Mouse (Mus musculus) small intestine, adult 2 months (tissue): Measurements from ENCODE around the gene Adcyap1r1. TPM values are rescaled to one million over a fixed set of nuclear protein-coding genes. Genes with fewer than 3 reads are reported as not detected.

Source experiments
- H3K27ac ChIP-seq: fragments of 200-500 bp; 2 replicates; pipeline ENCODE4 v1.5.1; 2012; ENCODE audit warnings: low read depth, low read length, control low read depth, inconsistent platforms; ENCODE audit not compliant: insufficient read depth
- H3K27me3 ChIP-seq: fragments of 200-500 bp; 2 replicates; pipeline ENCODE4 v1.6.1; 2012; ENCODE audit warnings: mild to moderate bottlenecking, moderate library complexity, low read length, inconsistent platforms; ENCODE audit not compliant: control insufficient read depth, insufficient read depth
- H3K36me3 ChIP-seq: fragments of 200-500 bp; 2 replicates; pipeline ENCODE4 v1.6.1; 2012; ENCODE audit warnings: mild to moderate bottlenecking, low read length, control low read depth, inconsistent platforms; ENCODE audit not compliant: control insufficient read depth, insufficient read depth
- H3K4me1 ChIP-seq: fragments of 200-500 bp; 2 replicates; pipeline ENCODE4 v1.6.1; 2012; ENCODE audit warnings: low read length, inconsistent platforms, mixed read lengths; ENCODE audit not compliant: control insufficient read depth, insufficient read depth, insufficient read length
- H3K4me3 ChIP-seq: fragments of 200-500 bp; 2 replicates; pipeline ENCODE4 v1.5.1; 2012; ENCODE audit warnings: low read depth, mild to moderate bottlenecking, control low read depth, inconsistent platforms, low read length, moderate library complexity
- CTCF ChIP-seq: fragments of 200-500 bp; IDR thresholded peaks from 2 replicates; pipeline ENCODE4 v1.5.1; 2012; ENCODE audit warnings: low read depth, mild to moderate bottlenecking, control low read depth, inconsistent platforms, low read length, moderate library complexity, mixed read lengths; ENCODE audit not compliant: insufficient replicate concordance, insufficient read length; ENCODE audit errors: extremely low read depth
- POLR2A ChIP-seq: fragments of 200-500 bp; IDR thresholded peaks from 2 replicates; pipeline ENCODE4 v1.6.1; 2012; ENCODE audit warnings: low read depth, mild to moderate bottlenecking, control low read depth, inconsistent platforms, low read length, moderate library complexity
- WGBS: fragments of 180-500 bp; shearing (Covaris S2); methylation state at CpG from one replicate; pipeline ENCODE4 v1.1.7; 2018; 5-methylcytosine and 5-hydroxymethylcytosine counted together
- polyA plus RNA-seq: library from polyadenylated mRNA; depleted of rRNA; stranded (reverse); fragments of >200 nt; gene quantifications from 2 replicates; pipeline ENCODE4 v1.2.3, GENCODE M21; 2012

Adcyap1r1 gene
- polyA plus RNA-seq, 1 experiment, result 1.9 TPM

- no peaks in the 10 kb centered on the region for H3K27me3 ChIP-seq
- H3K4me3 ChIP-seq, result no peak overlapping the region
- 58% methylated on average over 19 of the region's 19 CpGs for WGBS
- H3K4me1 ChIP-seq, result peaks cover 15% of the 10 kb centered on the region
- H3K36me3 ChIP-seq, result no peaks in the 10 kb centered on the region
- TF ChIP-seq POLR2A (no peak), CTCF (no peak)
- H3K27ac ChIP-seq, result no peak overlapping the region
Observed at GRCm38 (mm10) chr6:55512066-55512703, 60.4 kb downstream of the Adcyap1r1 start.

GRCm38 (mm10) chr6:55513477-55513876 is 61.7 kb downstream of the Adcyap1r1 start:
- no peak overlapping the region for H3K27ac ChIP-seq
- TF ChIP-seq POLR2A, result no peak
- TF ChIP-seq CTCF, result no peak
- WGBS, result 63% methylated on average over 5 of the region's 5 CpGs
- peaks cover 11% of the 10 kb centered on the region; the same call in 1 of the 2 replicates for H3K4me1 ChIP-seq
- no peak overlapping the region for H3K4me3 ChIP-seq
- no peaks in the 10 kb centered on the region for H3K36me3 ChIP-seq
- H3K27me3 ChIP-seq, result no peaks in the 10 kb centered on the region

GRCm38 (mm10) chr6:55519605-55520201 is 67.9 kb downstream of the Adcyap1r1 start:
- Histone ChIP-seq H3K36me3 (no peaks in the 10 kb centered on the region), H3K27me3 (no peaks in the 10 kb centered on the region), H3K4me1 (no peaks in the 10 kb centered on the region), H3K27ac (no peak overlapping the region), H3K4me3 (no peak overlapping the region)
- WGBS, result 16% methylated on average over 11 of the region's 11 CpGs
- TF ChIP-seq POLR2A (no peak), CTCF (peak; percentile 92; the same call in 1 of the 2 replicates)

- TF ChIP-seq CTCF (no peak), POLR2A (no peak)
- H3K27me3 ChIP-seq, result no peaks in the 10 kb centered on the region
- H3K4me3 ChIP-seq, result no peak overlapping the region
- no peak overlapping the region for H3K27ac ChIP-seq
- H3K4me1 ChIP-seq, result no peaks in the 10 kb centered on the region
- H3K36me3 ChIP-seq, result no peaks in the 10 kb centered on the region
- WGBS, result 42% methylated on average over 11 of the region's 11 CpGs
Observed at GRCm38 (mm10) chr6:55520237-55521095, 68.7 kb downstream of the Adcyap1r1 start.

GRCm38 (mm10) chr6:55536469-55536868 is 84.7 kb downstream of the Adcyap1r1 start:
- H3K27ac ChIP-seq, result no peak overlapping the region
- TF ChIP-seq POLR2A, result no peak
- no peak for TF ChIP-seq CTCF
- H3K4me3 ChIP-seq, result no peak overlapping the region
- no peaks in the 10 kb centered on the region for H3K4me1 ChIP-seq
- WGBS, result 67% methylated on average over 2 of the region's 2 CpGs
- no peaks in the 10 kb centered on the region for H3K36me3 ChIP-seq
- no peaks in the 10 kb centered on the region for H3K27me3 ChIP-seq

- TF ChIP-seq CTCF (no peak), POLR2A (no peak)
- H3K27ac ChIP-seq, result no peak overlapping the region
- no peaks in the 10 kb centered on the region for H3K27me3 ChIP-seq
- no peaks in the 10 kb centered on the region for H3K36me3 ChIP-seq
- no peak overlapping the region for H3K4me3 ChIP-seq
- no peaks in the 10 kb centered on the region for H3K4me1 ChIP-seq
- 61% methylated on average over 10 of the region's 10 CpGs for WGBS
Observed at GRCm38 (mm10) chr6:55539196-55539595, 87.4 kb downstream of the Adcyap1r1 start.

- WGBS, result 45% methylated on average over 3 of the region's 3 CpGs
- TF ChIP-seq POLR2A (no peak), CTCF (no peak)
- H3K4me1 ChIP-seq, result no peaks in the 10 kb centered on the region
- no peak overlapping the region for H3K27ac ChIP-seq
- H3K36me3 ChIP-seq, result no peaks in the 10 kb centered on the region
- no peak overlapping the region for H3K4me3 ChIP-seq
- no peaks in the 10 kb centered on the region for H3K27me3 ChIP-seq
Observed at GRCm38 (mm10) chr6:55542359-55542758, 90.6 kb downstream of the Adcyap1r1 start.
